Mouse (Mus musculus) right cerebral cortex, adult 2 months (tissue): ENCODE results near the gene Taf10.
A peak's percentile ranks its signal among the peaks of the same experiment; 100 is the strongest.

Source experiments
- DNase-seq, 2 experiments: peaks; one replicate each; pipeline ENCODE4 v3.0.0; 2021 to 2022; ENCODE audit warnings: low spot score in 2 of 2

Taf10 gene

DNA sequence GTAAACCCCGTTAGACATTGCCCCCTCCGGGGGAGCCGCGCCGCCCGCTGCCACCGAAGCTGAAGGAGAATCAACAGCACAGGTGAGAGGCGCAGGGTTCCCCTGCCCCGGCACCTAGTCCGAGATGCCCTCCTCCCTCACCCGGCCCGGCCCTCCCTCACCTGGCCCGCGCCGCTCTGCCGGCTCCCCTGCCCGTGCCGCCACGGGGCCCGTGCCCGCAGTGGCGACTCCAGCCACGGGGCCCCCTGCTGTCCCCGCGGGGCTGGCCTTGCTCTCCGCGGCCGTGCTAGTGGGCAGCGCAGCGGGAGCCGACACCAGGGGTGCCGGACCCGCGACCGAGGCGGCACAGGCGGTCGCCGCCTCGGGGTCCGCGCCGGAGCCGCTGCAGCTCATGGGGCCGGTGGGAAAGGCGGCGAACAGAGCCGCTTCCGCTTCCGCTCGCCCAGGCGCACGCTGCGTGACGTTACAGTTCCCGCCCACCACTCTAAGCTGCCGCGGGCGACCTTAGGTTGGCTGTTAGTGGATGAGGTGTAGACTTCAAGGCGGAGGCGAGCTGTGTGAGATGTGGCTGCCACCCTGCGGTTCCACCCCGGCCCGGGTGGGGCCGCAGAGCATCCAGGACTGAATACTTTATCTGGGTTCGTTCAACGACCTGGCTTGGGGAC lies at the start of gene Taf10:
Taf10 (minus strand) TSS at position 436 of the 665 bp plus-strand sequence.
- DNase-seq, result peak; percentile 86 to 87

DNA sequence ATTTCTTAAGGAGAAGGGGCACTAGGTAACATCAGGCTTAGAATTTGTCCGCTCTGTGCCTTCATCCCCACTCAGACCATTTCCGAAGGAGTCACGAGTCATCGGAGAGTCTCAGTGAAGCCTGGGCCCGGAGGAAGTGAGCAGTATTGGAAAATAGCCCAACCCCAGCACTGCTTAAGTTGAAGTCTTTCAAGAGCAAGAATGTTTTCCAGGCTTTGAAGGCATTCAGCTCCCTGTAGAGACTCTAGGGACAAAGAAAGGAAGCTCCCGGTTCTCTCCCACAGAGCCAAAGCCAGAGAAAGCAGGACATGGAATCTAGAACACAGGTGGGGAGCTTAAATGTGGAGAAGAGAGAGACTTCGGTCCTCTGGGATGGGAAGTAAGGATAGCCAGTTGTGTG lies 49.5 kb upstream of the Taf10 start:
- DNase-seq, result no peak

DNA sequence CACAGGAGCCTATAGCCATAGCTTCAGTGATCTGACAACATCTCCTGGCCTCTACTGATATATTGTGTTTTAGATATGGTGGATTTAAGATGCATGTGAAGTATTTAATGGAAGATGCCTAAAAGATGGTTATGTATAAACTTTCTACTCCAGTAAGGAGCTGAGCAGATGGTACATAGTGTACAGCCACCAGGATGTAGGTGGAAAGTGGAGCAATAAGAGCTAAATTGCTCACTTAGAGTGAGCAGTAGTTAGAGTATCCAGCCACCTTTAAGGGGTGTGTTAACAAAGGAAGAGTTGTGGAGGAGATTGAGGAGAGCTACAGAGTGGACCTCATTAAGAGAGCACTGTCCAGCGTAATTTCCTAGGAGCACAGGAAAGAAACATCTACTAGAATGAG lies 47.0 kb upstream of the Taf10 start:
- no peak for DNase-seq

DNA sequence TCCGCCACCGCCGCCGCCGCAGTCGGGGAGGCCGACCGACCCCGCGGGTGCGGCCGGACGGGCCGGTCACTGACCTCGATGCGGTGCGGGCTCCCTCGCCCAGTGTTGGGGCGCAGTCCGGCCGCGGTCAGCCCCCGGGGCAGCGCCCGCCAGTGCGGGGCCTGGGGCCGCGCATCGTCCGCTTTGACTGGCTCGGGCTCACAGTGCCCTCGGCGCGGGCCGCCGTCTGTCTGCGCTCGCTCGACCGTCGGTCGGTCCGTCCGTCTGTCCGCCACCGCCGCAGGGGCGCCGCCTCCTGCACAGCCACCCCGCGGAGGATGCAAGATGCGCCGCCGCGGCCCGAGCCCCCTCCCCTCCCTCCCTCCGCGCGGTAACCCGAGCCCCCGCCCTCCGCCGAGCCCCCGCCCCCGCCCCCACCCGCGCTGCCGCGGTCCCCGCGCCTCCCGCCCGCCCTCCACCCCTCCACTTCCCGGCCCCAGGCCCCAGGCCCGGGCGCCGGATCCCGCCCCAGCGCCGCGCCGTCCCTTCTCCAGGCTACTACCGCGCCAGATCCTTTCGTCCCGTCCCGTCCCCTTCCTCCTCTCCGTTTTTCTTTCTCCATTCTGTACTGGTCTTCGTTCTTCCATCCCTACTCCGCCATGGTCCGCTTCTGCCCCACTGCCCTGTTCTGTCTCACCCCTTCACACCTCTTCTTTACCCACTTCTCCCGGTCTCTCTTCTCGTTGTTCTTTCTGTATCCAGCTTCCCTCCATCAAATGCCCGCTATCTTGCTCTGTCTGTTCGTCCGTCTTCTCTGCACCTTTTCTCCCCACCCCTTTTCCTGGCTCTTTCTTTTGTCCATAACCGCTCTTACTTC lies 43.4 kb upstream of the Taf10 start, which contains the start of gene Dchs1:
Dchs1 (minus strand) TSS at position 370 of the 856 bp plus-strand sequence.
- no peak for DNase-seq

DNA sequence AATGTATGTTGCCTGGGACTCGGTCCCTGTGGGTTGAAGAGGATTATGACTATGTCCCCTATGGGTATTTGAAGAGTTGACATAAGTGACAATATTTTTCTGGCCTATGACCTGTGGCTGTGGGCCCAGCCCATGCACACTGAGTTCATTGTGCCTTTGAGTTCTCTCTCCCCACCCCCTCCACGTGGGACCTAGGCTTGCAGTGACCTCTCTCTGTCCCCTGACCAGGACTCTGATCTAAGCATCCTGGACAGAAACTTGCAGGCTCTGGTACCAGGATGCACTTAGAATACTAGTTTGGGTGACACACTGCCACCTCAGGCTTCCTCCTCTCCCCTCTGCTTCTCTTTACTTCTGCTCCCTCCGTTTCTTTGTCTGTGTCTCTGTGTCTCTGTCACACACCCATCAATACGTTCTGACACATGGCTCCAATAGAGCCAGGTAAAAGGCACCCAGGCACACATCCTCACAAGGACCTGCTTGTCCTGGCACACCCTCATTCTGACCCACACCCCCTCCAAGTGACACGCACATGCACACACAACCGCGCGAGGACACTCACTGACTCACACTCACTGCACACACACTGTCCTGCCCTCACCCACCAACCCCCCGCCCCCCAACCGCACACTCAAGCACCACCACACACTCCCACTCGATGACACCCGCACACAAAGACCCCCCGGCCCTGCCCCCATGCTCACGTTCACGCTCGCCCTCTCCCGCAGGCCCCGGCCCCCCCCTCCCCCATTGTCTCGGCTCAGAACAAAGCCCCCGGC lies 42.5 kb upstream of the Taf10 start:
- no peak for DNase-seq

DNA sequence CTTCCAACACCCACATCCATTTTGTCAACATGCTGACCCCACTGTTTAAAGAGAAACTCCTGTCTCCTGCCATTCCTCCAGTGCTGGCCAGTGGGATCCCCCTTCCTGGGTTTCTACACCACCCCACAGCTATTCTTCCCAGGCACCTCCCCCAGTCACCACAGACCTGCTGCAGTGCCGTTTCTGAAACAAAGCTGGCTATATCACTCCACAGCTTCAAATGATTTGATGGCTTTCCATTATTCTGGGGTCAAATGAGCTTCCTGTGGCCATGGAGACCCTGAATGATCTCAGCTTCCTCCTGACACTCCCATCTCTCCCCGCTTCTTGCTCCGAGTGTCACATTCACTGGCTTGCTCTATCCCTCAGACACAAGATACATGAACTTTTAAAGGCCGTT lies 40.4 kb upstream of the Taf10 start:
- DNase-seq, result no peak

DNA sequence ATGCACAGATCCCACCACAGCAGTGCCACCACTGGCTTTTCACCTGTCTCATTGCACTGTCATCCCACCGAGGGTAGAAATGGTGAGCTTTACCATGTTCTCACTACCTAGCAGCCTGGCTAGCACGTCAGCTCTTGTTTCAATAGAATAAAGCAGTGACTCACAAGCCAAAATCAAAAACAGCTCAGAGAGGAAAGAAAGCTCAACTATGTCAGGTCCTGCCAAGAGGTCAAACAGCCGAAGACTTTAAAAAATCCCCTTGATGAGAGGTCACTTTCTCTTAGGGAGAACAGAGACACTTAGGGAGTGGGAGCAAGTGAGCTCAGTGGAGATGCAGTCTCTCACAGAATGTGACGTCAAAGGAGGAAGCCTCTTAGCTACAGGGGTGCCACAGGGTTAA lies 39.7 kb upstream of the Taf10 start:
- no peak for DNase-seq

DNA sequence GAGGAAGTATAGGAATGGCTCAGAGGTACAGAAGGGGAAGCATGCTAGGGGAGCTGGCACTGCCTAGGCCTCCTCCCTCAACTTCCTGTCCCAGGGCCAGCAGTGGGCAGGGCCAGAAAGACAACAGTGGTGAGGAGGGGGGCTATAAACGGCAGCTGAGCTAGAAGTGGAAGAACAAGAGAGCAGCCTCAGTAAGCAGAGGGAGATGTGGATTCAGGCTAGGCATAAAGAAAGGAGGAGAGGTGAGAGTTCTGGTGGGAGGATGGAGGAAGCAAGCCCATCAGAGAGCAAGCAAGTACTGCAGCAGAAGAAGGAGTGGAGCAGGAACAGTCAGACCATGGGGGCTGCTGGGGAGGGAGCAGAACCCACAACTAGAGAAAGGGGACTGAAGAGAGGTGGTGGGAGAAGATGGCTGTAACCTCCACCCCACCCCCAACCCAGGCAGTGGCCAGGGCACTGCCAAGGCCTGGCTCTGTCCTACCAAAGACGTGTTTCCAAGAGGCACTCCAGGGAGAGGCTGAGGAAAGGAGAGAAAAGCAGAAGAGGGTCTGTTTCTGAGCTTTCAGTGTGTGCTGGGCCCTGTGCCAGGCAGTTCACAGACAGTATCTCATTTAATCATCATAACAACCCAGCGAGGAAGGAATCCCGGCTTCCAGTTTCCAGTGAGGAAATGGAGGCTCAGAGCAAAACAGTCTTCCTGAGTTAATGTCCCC lies 34.5 kb upstream of the Taf10 start:
- no peak for DNase-seq

DNA sequence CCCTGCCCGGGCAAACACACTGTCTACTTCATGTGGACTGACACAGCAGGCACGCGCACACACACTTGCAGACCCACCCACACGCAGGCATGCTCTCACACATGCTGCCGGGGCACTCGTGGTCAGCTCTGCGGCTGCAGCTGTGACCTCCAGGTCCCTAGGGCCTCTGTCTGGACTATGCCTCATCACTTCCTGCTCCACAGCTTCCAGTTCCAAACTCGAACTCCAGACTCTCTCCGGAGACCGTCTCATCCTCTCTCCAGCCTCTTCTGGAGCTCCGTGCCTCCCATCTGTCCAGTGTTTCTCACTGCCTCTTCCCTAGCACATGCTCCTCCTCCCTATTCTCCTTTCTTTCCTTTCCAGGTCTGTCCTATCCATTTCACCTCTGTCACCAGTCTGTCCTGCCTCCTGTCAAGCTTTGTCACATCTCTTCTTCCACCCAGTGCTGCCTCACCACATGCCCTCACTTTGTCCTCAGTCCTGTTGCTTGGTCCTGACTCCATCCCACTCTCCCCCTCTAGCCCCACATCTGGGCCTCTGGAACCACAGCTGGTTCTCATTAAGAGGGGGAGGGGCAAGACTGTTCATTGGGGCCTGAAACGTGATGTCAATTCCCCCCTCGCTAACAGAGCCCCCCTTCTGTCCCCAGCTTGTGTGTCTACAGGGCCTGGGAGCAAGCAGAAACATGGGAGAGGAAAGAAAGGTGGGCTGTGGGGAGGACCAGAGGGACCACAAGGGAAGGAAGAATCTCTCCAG lies 33.8 kb upstream of the Taf10 start:
- no peak for DNase-seq

DNA sequence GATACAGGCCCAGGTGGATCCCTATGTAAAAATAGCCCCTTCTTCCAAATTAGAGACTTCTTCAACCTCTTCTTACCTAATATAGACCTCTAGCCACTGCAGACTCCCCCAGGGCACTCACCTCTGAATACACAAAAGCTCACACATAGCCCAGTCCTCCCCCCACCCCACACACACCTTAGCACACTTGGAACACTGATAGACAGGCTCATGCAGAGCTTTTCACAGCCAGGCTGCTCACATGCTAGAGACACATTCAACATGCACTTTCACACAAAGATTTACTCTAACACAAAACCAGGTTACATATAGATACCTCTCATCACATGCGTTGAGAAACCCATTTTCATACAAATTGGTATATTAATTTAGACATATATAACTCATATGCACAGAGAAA lies 33.2 kb upstream of the Taf10 start:
- DNase-seq, result no peak

DNA sequence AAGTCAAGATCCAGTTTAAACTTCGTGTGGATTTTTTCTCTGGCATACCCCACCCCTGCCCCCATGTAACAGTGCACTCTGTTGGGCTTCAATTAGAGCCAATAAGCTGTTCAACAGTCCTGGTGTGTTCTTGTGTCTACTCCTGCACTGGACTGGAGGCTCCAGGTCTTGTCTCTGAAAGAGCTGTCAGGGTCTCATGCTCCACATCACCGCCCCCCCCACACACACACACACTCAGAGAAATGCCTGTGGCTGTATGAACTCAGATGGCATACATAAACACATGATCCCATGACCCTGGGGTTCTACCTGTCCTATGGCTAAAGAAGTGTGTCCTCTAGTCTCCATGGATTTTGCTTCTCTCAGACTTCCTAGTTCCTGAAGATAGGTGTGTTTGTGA lies 31.9 kb upstream of the Taf10 start:
- DNase-seq, result no peak

DNA sequence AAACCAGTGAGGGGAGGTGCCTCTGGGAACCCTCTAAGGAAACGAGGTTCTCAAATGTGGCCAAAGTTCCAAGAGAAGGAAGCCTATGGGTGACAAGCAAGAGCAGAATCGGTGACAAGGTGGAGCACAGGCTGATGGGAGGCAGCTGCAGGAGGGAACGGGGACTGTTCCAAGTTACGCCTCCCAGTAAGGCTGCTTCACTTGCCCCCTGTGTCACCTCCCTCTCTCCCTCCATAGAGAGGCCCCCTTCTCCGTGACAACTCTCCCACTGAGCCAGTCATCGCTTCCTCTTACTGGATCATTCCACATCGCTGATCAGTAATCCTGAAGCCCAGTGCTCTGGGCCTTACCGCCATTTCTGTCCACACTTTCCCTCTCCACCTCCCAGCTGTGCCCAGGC lies 30.5 kb upstream of the Taf10 start:
- no peak for DNase-seq

DNA sequence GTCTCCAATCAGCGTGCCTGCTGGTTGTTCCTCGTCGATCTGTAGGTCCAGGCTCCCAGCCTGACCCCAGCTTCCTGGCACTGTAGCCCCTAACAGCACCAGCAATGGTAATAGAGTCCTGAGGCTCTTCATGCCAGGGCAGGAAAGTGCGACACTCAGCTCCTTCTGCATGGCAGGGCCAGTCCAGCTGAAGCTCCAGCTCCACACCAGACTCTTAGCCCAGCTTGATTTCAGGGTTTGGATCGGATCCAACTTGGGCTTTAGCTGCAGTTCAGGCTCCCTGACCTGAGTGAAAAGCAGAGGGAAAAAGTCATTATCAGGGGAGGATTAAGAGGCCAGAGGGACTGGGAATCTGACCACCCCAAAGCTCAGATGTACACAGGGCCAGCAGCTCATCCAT lies 28.9 kb upstream of the Taf10 start:
- no peak for DNase-seq

DNA sequence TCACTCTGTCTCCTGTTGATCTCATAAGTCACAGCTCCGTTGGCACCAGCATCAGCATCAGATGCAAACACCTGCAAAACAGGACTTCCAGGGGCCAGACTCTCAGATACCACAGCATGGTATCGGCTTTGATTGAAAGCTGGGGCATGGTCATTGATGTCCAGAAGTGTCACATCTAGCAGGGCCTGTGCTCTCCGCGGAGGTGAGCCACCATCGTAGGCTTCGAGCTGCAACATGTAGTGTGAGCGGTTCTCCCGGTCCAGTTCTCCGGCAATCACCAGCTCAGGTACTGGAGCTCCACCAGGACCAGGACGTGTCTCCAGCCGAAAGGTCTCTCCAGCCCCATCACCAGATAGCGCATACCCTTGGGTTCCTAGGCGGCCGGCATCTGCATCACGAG lies 28.2 kb upstream of the Taf10 start:
- no peak for DNase-seq

DNA sequence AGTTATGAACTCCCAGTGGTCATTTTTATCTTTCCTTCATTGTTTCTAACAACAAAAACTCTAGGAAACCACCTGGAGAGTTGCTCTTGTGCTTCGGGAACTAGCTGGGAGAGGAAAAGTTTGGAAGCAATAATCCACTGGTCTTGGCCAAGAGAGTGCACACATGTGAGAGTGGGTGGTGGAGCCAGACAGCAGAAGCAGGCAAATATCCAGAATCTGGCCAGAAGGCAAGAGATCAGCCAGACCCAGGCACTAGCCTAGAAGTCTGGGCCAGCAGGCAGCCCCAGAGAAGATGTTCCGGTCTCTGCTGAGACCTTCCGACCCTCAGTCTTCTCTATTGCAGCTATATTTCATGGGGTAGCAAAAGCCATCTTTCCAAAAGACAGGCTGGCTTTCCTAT lies 25.8 kb upstream of the Taf10 start:
- no peak for DNase-seq

DNA sequence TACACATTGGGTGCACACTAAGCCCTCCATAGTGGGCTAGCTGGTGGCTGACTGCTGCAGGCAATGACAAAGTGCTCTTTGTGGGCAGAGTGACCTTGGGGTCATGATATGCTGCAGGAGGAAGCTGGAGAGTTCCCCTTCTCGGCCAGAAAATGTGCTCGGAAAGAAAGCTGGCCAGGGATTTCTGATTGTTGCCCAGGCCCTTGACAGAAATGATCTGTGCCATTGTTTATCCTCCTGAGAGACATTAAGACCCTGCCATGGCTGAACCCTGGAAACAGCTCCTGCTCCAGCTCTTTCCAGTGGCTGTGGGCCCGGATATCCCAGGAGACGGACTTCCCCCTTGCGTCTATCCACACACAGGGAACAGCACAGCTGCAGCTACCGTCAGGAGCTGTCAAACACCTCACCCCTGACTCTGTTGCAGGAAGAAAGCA lies 23.6 kb upstream of the Taf10 start:
- DNase-seq, result no peak

DNA sequence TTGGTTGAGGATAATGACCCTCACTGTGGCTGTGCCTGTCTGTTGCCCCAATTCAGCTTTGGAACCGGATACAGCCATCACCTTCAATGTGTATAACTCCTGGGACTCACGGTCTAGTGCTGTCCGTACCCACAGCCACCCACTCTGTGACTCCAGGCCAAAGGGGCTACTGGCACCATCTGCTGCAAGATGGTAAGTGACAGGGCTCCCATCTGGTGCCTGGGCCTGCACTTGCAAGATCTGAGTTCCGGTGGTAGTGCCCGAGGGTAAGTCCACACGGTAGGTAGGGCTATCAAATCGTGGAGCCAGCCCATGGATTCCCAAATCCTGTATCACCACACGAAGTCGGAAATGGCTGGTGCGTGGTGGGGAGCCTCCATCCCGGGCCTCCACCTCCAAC lies 20.2 kb upstream of the Taf10 start:
- no peak for DNase-seq

DNA sequence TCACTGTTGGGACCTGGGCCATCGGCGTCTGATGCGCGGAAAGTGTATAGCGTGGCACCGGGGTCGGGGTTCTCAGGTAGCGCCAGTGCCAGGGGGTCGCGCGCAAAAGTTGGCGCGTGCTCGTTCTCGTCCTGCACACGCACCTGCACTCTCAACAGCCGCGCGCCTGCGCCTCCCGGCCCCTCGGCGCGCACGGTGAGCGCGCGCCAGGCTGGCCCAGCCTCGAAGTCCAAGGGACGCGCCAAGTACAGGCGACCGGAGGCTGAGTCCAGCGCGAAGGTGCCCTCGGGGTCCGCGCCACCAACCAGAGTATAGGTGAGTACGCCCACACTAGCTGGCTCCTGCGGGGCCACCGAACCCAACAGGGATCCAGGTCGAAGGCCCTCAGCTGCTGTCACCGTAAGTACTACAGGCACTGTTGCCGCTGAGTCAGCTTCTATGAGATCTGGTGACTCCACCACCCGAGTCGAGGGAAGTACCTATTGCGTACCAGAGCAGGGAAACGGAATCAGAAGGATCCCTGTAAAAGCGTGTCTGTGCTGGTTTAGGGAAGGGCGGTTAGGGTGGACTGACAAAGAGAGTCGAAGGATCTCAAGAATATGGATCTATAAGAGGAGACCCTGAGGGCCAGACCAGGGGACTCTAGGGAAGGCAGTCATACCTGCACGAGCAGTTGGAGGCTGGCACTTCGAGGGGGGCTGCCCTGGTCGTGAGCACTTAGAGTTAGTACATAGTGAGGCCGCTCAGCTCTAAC lies 18.5 kb upstream of the Taf10 start:
- DNase-seq, result no peak

DNA sequence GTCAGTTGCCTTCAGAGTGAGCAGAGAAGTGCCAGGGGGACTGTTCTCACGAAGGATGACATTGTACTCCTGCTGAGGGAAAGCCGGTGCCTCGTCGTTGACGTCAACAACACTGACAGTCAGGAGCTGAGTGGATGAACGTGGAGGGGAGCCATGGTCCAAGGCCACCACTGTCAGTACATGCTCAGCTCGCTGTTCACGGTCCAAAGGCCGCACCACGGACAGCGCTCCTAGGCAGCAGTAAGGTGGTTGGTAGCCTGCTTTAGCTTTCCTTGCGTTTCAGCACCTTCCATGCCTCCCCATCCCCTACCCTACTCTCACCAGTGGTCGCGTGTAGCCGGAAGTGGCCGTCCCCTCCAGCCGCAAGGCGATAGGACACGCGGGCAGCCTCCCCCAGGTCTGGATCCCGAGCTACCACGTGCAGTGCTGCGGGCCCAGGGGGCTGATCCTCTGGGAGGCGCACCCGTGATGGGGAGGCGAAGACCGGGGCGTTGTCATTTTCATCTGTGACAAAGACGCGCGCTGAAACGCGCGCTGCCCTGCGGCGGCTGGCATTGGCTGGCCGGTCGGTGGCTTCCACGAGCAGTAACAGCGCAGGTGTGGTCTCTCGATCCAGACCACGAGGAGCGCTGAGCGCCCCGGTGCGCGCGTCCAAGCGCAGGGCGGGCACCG lies 17.8 kb upstream of the Taf10 start:
- DNase-seq, result no peak

DNA sequence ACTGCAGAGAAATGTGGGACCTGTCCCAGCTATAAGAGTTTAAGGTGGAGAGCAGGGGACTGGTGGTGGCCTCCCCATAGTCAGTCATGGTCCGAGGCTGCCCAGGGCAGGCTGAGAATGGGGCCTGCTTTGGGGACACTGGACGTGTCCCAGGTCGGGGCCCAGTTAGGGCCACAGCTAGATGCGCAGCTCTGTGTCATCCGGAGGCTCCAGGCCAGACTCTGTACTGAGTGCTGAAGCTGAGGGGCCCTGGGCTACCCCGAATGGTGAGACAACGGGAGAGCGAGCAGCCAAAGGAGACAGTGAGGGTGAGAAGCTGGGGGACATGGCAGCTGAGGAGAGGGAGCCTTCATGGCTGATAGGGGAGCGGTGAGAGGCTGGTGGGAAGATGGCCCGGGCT lies 9.1 kb upstream of the Taf10 start:
- no peak for DNase-seq
